Comparison of ENCODE assay signal across 8 mouse cellular contexts in genomic region chr5:41767296-41768200, GRCm38 (mm10). TPM values are rescaled to one million over a fixed set of nuclear protein-coding genes. Genes with fewer than 3 reads are reported as not detected.
A peak's percentile ranks its signal among the peaks of the same experiment; 100 is the strongest.
DNase-seq lines count a peak whose midpoint lies in the region; ATAC-seq and TF ChIP-seq lines count a peak whose summit lies in the region.

No protein-coding gene starts in this region.

- TF ChIP-seq EP300 in liver, embryonic 14.5 days (IDR thresholded peaks at IDR 0.05; ENCODE audit: low read depth) = no peak
- no peak for TF ChIP-seq EP300 in stomach, postnatal 0 days (optimal IDR thresholded peaks at IDR 0.05)

- peak overlapping the region; percentile 66 for H3K4me2 ChIP-seq in heart, embryonic 12.5 days
- peak overlapping the region; percentile 44 for H3K4me2 ChIP-seq in forebrain, embryonic 14.5 days (ENCODE audit: low read length)
- peak overlapping the region; percentile 65 for H3K4me2 ChIP-seq in liver, embryonic 14.5 days (ENCODE audit: low read depth)
- peak overlapping the region; percentile 50 for H3K4me2 ChIP-seq in stomach, postnatal 0 days (replicated peaks; ENCODE audit: low read depth)

- no peak overlapping the region for H3K27ac ChIP-seq in heart, embryonic 12.5 days (ENCODE audit: poor library complexity, severe bottlenecking)
- no peak overlapping the region for H3K27ac ChIP-seq in forebrain, embryonic 14.5 days (ENCODE audit: low read depth, low read length)
- H3K27ac ChIP-seq in liver, embryonic 14.5 days = no peak overlapping the region
- no peak overlapping the region for H3K27ac ChIP-seq in stomach, postnatal 0 days (replicated peaks)

- H3K4me3 ChIP-seq in heart, embryonic 12.5 days = peak overlapping the region; percentile 40
- peak overlapping the region; percentile 21 for H3K4me3 ChIP-seq in forebrain, embryonic 14.5 days (ENCODE audit: low read depth, low read length)
- peak overlapping the region; percentile 23 to 50; a peak in 3 of 4 replicates for H3K4me3 ChIP-seq in liver, embryonic 14.5 days (ENCODE audit: insufficient read depth in 1 of 2, low read depth in 2 of 2, low read length in 2 of 2)
- peak overlapping the region; percentile 37 for H3K4me3 ChIP-seq in stomach, postnatal 0 days (ENCODE audit: low read depth, low read length)

- DNase-seq in heart, adult 8-10 months (ENCODE audit: low spot score) = no peak
- peak; percentile 44 for DNase-seq in ES-CJ7 (ENCODE audit: low read depth, low spot score)
- no peak for DNase-seq in forebrain, embryonic 14.5 days (ENCODE audit: low spot score)
- no peak for DNase-seq in liver, embryonic 14.5 days (ENCODE audit: low read depth in 3 of 3, low spot score in 3 of 3)
- no peak for DNase-seq in stomach, postnatal 0 days (ENCODE audit: low spot score)
- no peak for DNase-seq in spleen, postnatal 36 days (ENCODE audit: low spot score in 2 of 2)
- no peak for DNase-seq in spleen, postnatal 4 days (ENCODE audit: low spot score in 2 of 2)

- H3K36me3 ChIP-seq in heart, embryonic 12.5 days = no peaks in the 10 kb centered on the region
- no peaks in the 10 kb centered on the region for H3K36me3 ChIP-seq in forebrain, embryonic 14.5 days (ENCODE audit: control insufficient read depth, insufficient read depth, low read length)
- no peaks in the 10 kb centered on the region for H3K36me3 ChIP-seq in liver, embryonic 14.5 days (replicated peaks; ENCODE audit: control insufficient read depth, insufficient read depth, low read depth)
- no peaks in the 10 kb centered on the region for H3K36me3 ChIP-seq in stomach, postnatal 0 days (ENCODE audit: control insufficient read depth, insufficient read depth, low read length)

- TF ChIP-seq CTCF in liver, embryonic 14.5 days (IDR thresholded peaks at IDR 0.05; ENCODE audit: low read depth) = no peak
- no peak for TF ChIP-seq CTCF in stomach, postnatal 0 days (IDR thresholded peaks at IDR 0.05; ENCODE audit: low read depth)

- peaks cover 28% of the 10 kb centered on the region for H3K4me1 ChIP-seq in heart, embryonic 12.5 days (replicated peaks)
- peaks cover 10% of the 10 kb centered on the region for H3K4me1 ChIP-seq in forebrain, embryonic 14.5 days (ENCODE audit: control insufficient read depth, insufficient read depth, low read length)
- no peaks in the 10 kb centered on the region for H3K4me1 ChIP-seq in liver, embryonic 14.5 days (replicated peaks; ENCODE audit: control insufficient read depth in 2 of 2, insufficient read depth in 2 of 2, low read length in 1 of 2)
- no peaks in the 10 kb centered on the region for H3K4me1 ChIP-seq in stomach, postnatal 0 days (replicated peaks; ENCODE audit: control insufficient read depth, insufficient read depth)

- no peak overlapping the region for H3K9ac ChIP-seq in heart, embryonic 12.5 days
- H3K9ac ChIP-seq in forebrain, embryonic 14.5 days (ENCODE audit: low read length) = peak overlapping the region; percentile 8; the same call in 1 of the 2 replicates
- H3K9ac ChIP-seq in liver, embryonic 14.5 days (replicated peaks) = no peak overlapping the region
- H3K9ac ChIP-seq in stomach, postnatal 0 days (ENCODE audit: low read length) = no peak overlapping the region

- peaks cover 61% of the 10 kb centered on the region for H3K27me3 ChIP-seq in heart, embryonic 12.5 days (replicated peaks)
- peaks cover 57% of the 10 kb centered on the region for H3K27me3 ChIP-seq in forebrain, embryonic 14.5 days (replicated peaks; ENCODE audit: control insufficient read depth, insufficient read depth, low read length)
- peaks cover 58% of the 10 kb centered on the region for H3K27me3 ChIP-seq in liver, embryonic 14.5 days (ENCODE audit: control insufficient read depth, insufficient read depth, low read length)
- H3K27me3 ChIP-seq in stomach, postnatal 0 days (ENCODE audit: control insufficient read depth, insufficient read depth, low read length) = peaks cover 30% of the 10 kb centered on the region

- H3K9me3 ChIP-seq in heart, embryonic 12.5 days (replicated peaks) = no peaks in the 10 kb centered on the region
- H3K9me3 ChIP-seq in forebrain, embryonic 14.5 days (replicated peaks; ENCODE audit: control insufficient read depth, low read length) = no peaks in the 10 kb centered on the region
- H3K9me3 ChIP-seq in liver, embryonic 14.5 days (ENCODE audit: control insufficient read depth, low read length) = no peaks in the 10 kb centered on the region
- H3K9me3 ChIP-seq in stomach, postnatal 0 days (ENCODE audit: control insufficient read depth, low read length) = no peaks in the 10 kb centered on the region

- 2% methylated on average over 33 of the region's 33 CpGs for WGBS in heart, embryonic 12.5 days
- WGBS in forebrain, embryonic 14.5 days = 3% methylated on average over 33 of the region's 33 CpGs
- WGBS in liver, embryonic 14.5 days (ENCODE audit: insufficient replicate concordance) = 2% methylated on average over 33 of the region's 33 CpGs
- WGBS in stomach, postnatal 0 days = 24% methylated on average over 33 of the region's 33 CpGs

- no peak for ATAC-seq in heart, embryonic 12.5 days (ENCODE audit: insufficient number of reproducible peaks, low FRiP score)
- no peak for ATAC-seq in forebrain, embryonic 14.5 days
- no peak for ATAC-seq in liver, embryonic 14.5 days (ENCODE audit: insufficient read depth)
- ATAC-seq in stomach, postnatal 0 days (ENCODE audit: low FRiP score, low TSS enrichment) = no peak

RNA-seq across cellular contexts. Expression of gene Nkx3-2, which starts 3.2 kb away (rescaled TPM):
- 0.19 and 0.22 TPM in 2 replicates for polyA plus RNA-seq in heart, embryonic 12.5 days (2016; fragmentation: Nextera tagmentation; extraction: Ambion mirVana)
- not detected for total RNA-seq in heart, adult 8-10 months (2022)
- polyA plus RNA-seq in forebrain, embryonic 14.5 days (2014; fragmentation: Nextera tagmentation; extraction: Ambion mirVana) = not detected in 2 replicates
- polyA plus RNA-seq in liver, embryonic 14.5 days (2012; rRNA removed) = 0.02 and 0.08 TPM in 2 replicates
- not detected in 2 replicates for polyA plus RNA-seq in liver, embryonic 14.5 days (2014; fragmentation: Nextera tagmentation; extraction: Ambion mirVana)
- 0.85 and 1.0 TPM in 2 replicates for polyA plus RNA-seq in stomach, postnatal 0 days (2015; fragmentation: Nextera tagmentation; extraction: Ambion mirVana)

RNA-seq across cellular contexts. Expression of gene Rab28, which starts 59.6 kb away (rescaled TPM):
- polyA plus RNA-seq in heart, embryonic 12.5 days (2016; fragmentation: Nextera tagmentation; extraction: Ambion mirVana) = 39.5 and 41.6 TPM in 2 replicates
- total RNA-seq in heart, adult 8-10 months (2022) = 100 to 1,000 TPM in 1 of 4 experiments, 10 to 100 TPM in 3; 95.5 to 106 (median 97.0) TPM
- 78.3 and 79.0 TPM in 2 replicates for polyA plus RNA-seq in forebrain, embryonic 14.5 days (2014; fragmentation: Nextera tagmentation; extraction: Ambion mirVana)
- polyA plus RNA-seq in liver, embryonic 14.5 days (2012; rRNA removed) = 8.3 and 10.3 TPM in 2 replicates
- polyA plus RNA-seq in liver, embryonic 14.5 days (2014; fragmentation: Nextera tagmentation; extraction: Ambion mirVana) = 18.8 and 19.6 TPM in 2 replicates
- polyA plus RNA-seq in stomach, postnatal 0 days (2015; fragmentation: Nextera tagmentation; extraction: Ambion mirVana) = 44.4 and 46.7 TPM in 2 replicates
